Mouse (Mus musculus) large intestine, adult 2 months (tissue): ENCODE measurements around the gene Gm8660. TPM values are rescaled to one million over a fixed set of nuclear protein-coding genes. Genes with fewer than 3 reads are reported as not detected.
"Not testable (repeated sequence)": the region's sequence is repeated elsewhere in the genome, so short reads cannot be mapped to it uniquely, and the experiment has no call there.

ENCODE experiments used
- DNase-seq: peaks from one replicate; pipeline ENCODE4 v3.0.0-alpha.2; 2012; ENCODE audit warnings: low read depth, low spot score
- WGBS: fragments of 180-500 bp; shearing (Covaris S2); methylation state at CpG from one replicate; pipeline ENCODE4 v1.1.7; 2018; 5-methylcytosine and 5-hydroxymethylcytosine counted together
- polyA plus RNA-seq: library from polyadenylated mRNA; depleted of rRNA; stranded (reverse); fragments of >200 nt; gene quantifications from 2 replicates; pipeline ENCODE4 v1.2.3, GENCODE M21; 2012; rRNA removed

The Gm8660 gene
- polyA plus RNA-seq, result not detected in 2 replicates

- no CpG with 5 or more reads among the region's 1 CpGs for WGBS
- DNase-seq, result not testable (repeated sequence)
These were observed at the start of gene Gm8660 for GRCm38 (mm10) chr7:22370939-22371338. Gene Gm8660, minus strand, starts transcription at chr7:22371039.

GRCm38 (mm10) chr7:22413283-22413682 is 42.4 kb upstream of the Gm8660 start, which contains the start of gene Vmn1r148:
Gene Vmn1r148, plus strand, starts transcription at chr7:22413583.
- WGBS, result no CpG with 5 or more reads among the region's 3 CpGs
- not testable (repeated sequence) for DNase-seq

GRCm38 (mm10) chr7:22329617-22330016 is 41.2 kb downstream of the Gm8660 start, which contains the start of gene Gm4187:
Gene Gm4187, minus strand, starts transcription at chr7:22329717.
- DNase-seq, result not testable (repeated sequence)
- no CpG with 5 or more reads among the region's 2 CpGs for WGBS

Other genes with a start within 250 kb of the Gm8660 start
- gene Gm10666, start 236.3 kb downstream of the Gm8660 start, polyA plus RNA-seq, result not detected in 2 replicates
- gene Vmn1r142, start 207.0 kb downstream of the Gm8660 start, polyA plus RNA-seq, result not detected in 2 replicates
- not detected in 2 replicates for gene Vmn1r143, start 181.7 kb downstream of the Gm8660 start, polyA plus RNA-seq
- not detected in 2 replicates for gene Gm8653, start 169.8 kb downstream of the Gm8660 start, polyA plus RNA-seq
- not detected in 2 replicates for gene Gm8453, start 141.6 kb downstream of the Gm8660 start, polyA plus RNA-seq
- not detected in 2 replicates for gene Gm4187, start 41.3 kb downstream of the Gm8660 start, polyA plus RNA-seq
- not detected in 2 replicates for gene Vmn1r148, start 42.5 kb upstream of the Gm8660 start, polyA plus RNA-seq
- not detected in 2 replicates for gene Vmn1r149, start 67.2 kb upstream of the Gm8660 start, polyA plus RNA-seq
- gene Gm10665, start 93.0 kb upstream of the Gm8660 start, polyA plus RNA-seq, result not detected in 2 replicates
- gene Vmn1r151, start 128.6 kb upstream of the Gm8660 start, polyA plus RNA-seq, result not detected in 2 replicates
- not detected in 2 replicates for gene Vmn1r152, start 151.9 kb upstream of the Gm8660 start, polyA plus RNA-seq
- not detected in 2 replicates for gene Gm8677, start 163.8 kb upstream of the Gm8660 start, polyA plus RNA-seq
- gene Gm4201, start 194.3 kb upstream of the Gm8660 start, polyA plus RNA-seq, result not detected in 2 replicates
- gene Gm4565, start 217.1 kb upstream of the Gm8660 start, polyA plus RNA-seq, result not detected in 2 replicates